Mouse (Mus musculus) liver, postnatal 0 days (tissue): Measurements from ENCODE around the gene Pofut2.

Experiments
- CTCF ChIP-seq: sonication (generic); IDR thresholded peaks from 2 replicates; pipeline ENCODE4 v1.5.1; 2016; ENCODE audit warnings: antibody characterized with exemption, low read depth
- EP300 ChIP-seq: IDR thresholded peaks from 2 replicates; pipeline ENCODE4 v1.6.1; 2016; ENCODE audit warnings: antibody characterized with exemption, low read depth, mild to moderate bottlenecking

GRCm38 (mm10) chr10:77258704-77259621 lies at the start of gene Pofut2:
- TF ChIP-seq CTCF (peak; percentile 55), EP300 (no peak)
